In genomic region chr7:128313601-128314000, GRCm38 (mm10) we compare ENCODE assay signal across 27 mouse cellular contexts. TPM values are rescaled to one million over a fixed set of nuclear protein-coding genes. Genes with fewer than 3 reads are reported as not detected.
DNase-seq lines count a peak whose midpoint lies in the region; ATAC-seq and TF ChIP-seq lines count a peak whose summit lies in the region.
"Had no signal": no experiment of that assay in that cellular context is flagged by ENCODE, and none has a peak within 500 bp of the region (broad histone marks: within the 10 kb centered on the region; RNA-seq: fewer than 3 reads in every experiment).

No protein-coding gene starts in this region.

- DNase-seq in CD4-positive, CD25-positive, alpha-beta regulatory T cell, adult 2 months (ENCODE audit: low read depth, low spot score): peak; percentile 26
- DNase-seq in kidney, postnatal 0 days (ENCODE audit: low spot score): no peak
- no peak for DNase-seq in kidney, postnatal 10 days
- no peak for DNase-seq in lung, postnatal 0 days (ENCODE audit: low spot score)
- no peak for DNase-seq in lung, adult 18-20 months
- DNase-seq: adrenal gland, postnatal 25 days; cerebellum, adult 2 months; cerebellum, postnatal 14 days; forebrain, postnatal 0 days; heart, postnatal 36 days; kidney, adult 11 months; layer of hippocampus, postnatal 36 days; left cerebral cortex, postnatal 4 days; lung, postnatal 4 days; right cerebral cortex, postnatal 4 days had no signal

- 85% methylated on average over 2 of the region's 2 CpGs for WGBS in kidney, postnatal 0 days
- 75% methylated on average over 2 of the region's 2 CpGs for WGBS in lung, postnatal 0 days
- 83% methylated on average over 2 of the region's 2 CpGs for WGBS in midbrain, embryonic 16.5 days

- no peak for TF ChIP-seq EP300 in lung, postnatal 0 days (IDR thresholded peaks at IDR 0.05)

- H3K4me3 ChIP-seq in kidney, postnatal 0 days (replicated peaks; ENCODE audit: low read depth, low read length): no peak overlapping the region
- no peak overlapping the region for H3K4me3 ChIP-seq in lung, postnatal 0 days (ENCODE audit: low read depth, low read length)
- no peak overlapping the region for H3K4me3 ChIP-seq in midbrain, embryonic 16.5 days (ENCODE audit: low read depth, low read length)
- H3K4me3 ChIP-seq: erythroblast, embryonic 14.5 days; heart, embryonic 15.5 days; hindbrain, embryonic 12.5 days; kidney, embryonic 15.5 days; megakaryocyte, embryonic 14.5 days; midbrain, embryonic 12.5 days; neural tube, embryonic 13.5 days had no signal

- H3K27me3 ChIP-seq in kidney, postnatal 0 days (ENCODE audit: insufficient read depth, low read length): no peaks in the 10 kb centered on the region
- no peaks in the 10 kb centered on the region for H3K27me3 ChIP-seq in lung, postnatal 0 days (replicated peaks; ENCODE audit: insufficient read depth, low read length)
- H3K27me3 ChIP-seq in midbrain, embryonic 16.5 days (ENCODE audit: control insufficient read depth, insufficient read depth, low read depth, low read length): no peaks in the 10 kb centered on the region
- H3K27me3 ChIP-seq: heart, embryonic 15.5 days; hindbrain, embryonic 12.5 days; kidney, embryonic 15.5 days; midbrain, embryonic 12.5 days; neural tube, embryonic 13.5 days had no signal

- TF ChIP-seq CTCF in kidney, postnatal 0 days (IDR thresholded peaks at IDR 0.05; ENCODE audit: low read depth): peak; percentile 27; the same call in 1 of the 2 replicates
- TF ChIP-seq CTCF in lung, postnatal 0 days (IDR thresholded peaks at IDR 0.05): peak; percentile 50

- no peak overlapping the region for H3K27ac ChIP-seq in kidney, postnatal 0 days
- no peak overlapping the region for H3K27ac ChIP-seq in lung, postnatal 0 days (ENCODE audit: low read length)
- no peak overlapping the region for H3K27ac ChIP-seq in midbrain, embryonic 16.5 days (ENCODE audit: low read length)
- H3K27ac ChIP-seq: heart, embryonic 15.5 days; hindbrain, embryonic 12.5 days; kidney, embryonic 15.5 days; midbrain, embryonic 12.5 days; neural tube, embryonic 13.5 days had no signal

- no peak overlapping the region for H3K9ac ChIP-seq in kidney, postnatal 0 days (ENCODE audit: low read depth, low read length)
- no peak overlapping the region for H3K9ac ChIP-seq in lung, postnatal 0 days (replicated peaks; ENCODE audit: low read depth)
- no peak overlapping the region for H3K9ac ChIP-seq in midbrain, embryonic 16.5 days (ENCODE audit: low read depth, low read length)
- H3K9ac ChIP-seq: forebrain, postnatal 0 days; heart, embryonic 15.5 days; hindbrain, embryonic 12.5 days; kidney, embryonic 15.5 days; midbrain, embryonic 12.5 days; neural tube, embryonic 13.5 days had no signal

- no peaks in the 10 kb centered on the region for H3K9me3 ChIP-seq in kidney, postnatal 0 days (replicated peaks; ENCODE audit: low read length)
- no peaks in the 10 kb centered on the region for H3K9me3 ChIP-seq in lung, postnatal 0 days (ENCODE audit: low read length)
- no peaks in the 10 kb centered on the region for H3K9me3 ChIP-seq in midbrain, embryonic 16.5 days (replicated peaks; ENCODE audit: control insufficient read depth, low read length, poor library complexity, severe bottlenecking)
- H3K9me3 ChIP-seq: heart, embryonic 15.5 days; hindbrain, embryonic 12.5 days; kidney, embryonic 15.5 days; megakaryocyte, embryonic 14.5 days; midbrain, embryonic 12.5 days; neural tube, embryonic 13.5 days had no signal

- H3K36me3 ChIP-seq in kidney, postnatal 0 days (ENCODE audit: insufficient read depth, low read length): no peaks in the 10 kb centered on the region
- no peaks in the 10 kb centered on the region for H3K36me3 ChIP-seq in lung, postnatal 0 days (ENCODE audit: insufficient read depth, low read length)
- H3K36me3 ChIP-seq in midbrain, embryonic 16.5 days (ENCODE audit: control insufficient read depth, insufficient read depth, low read length): no peaks in the 10 kb centered on the region
- H3K36me3 ChIP-seq: heart, embryonic 15.5 days; hindbrain, embryonic 12.5 days; kidney, embryonic 15.5 days; midbrain, embryonic 12.5 days; neural tube, embryonic 13.5 days had no signal

- no peak overlapping the region for H3K4me2 ChIP-seq in kidney, postnatal 0 days (ENCODE audit: low read length)
- no peak overlapping the region for H3K4me2 ChIP-seq in lung, postnatal 0 days (replicated peaks; ENCODE audit: low read depth, low read length)
- H3K4me2 ChIP-seq in midbrain, embryonic 16.5 days (ENCODE audit: low read length): no peak overlapping the region
- H3K4me2 ChIP-seq: heart, embryonic 15.5 days; hindbrain, embryonic 12.5 days; kidney, embryonic 15.5 days; midbrain, embryonic 12.5 days; neural tube, embryonic 13.5 days had no signal

- 0 out of 2 replicates have a peak, but pooled peaks cover 5% of the 10 kb centered on the region for H3K4me1 ChIP-seq in kidney, postnatal 0 days (replicated peaks; ENCODE audit: insufficient read depth, low read length)
- peaks cover 5% of the 10 kb centered on the region; the same call in 1 of the 2 replicates for H3K4me1 ChIP-seq in lung, postnatal 0 days (ENCODE audit: insufficient read depth, low read depth, low read length)
- no peaks in the 10 kb centered on the region for H3K4me1 ChIP-seq in midbrain, embryonic 16.5 days (ENCODE audit: control insufficient read depth, insufficient read depth, low read length)
- H3K4me1 ChIP-seq: hindbrain, embryonic 12.5 days; midbrain, embryonic 12.5 days; neural tube, embryonic 13.5 days had no signal

- ATAC-seq in CD4-positive, CD25-positive, alpha-beta regulatory T cell, adult 4 months: no peak
- ATAC-seq in kidney, postnatal 0 days (replicated peaks; ENCODE audit: low FRiP score, low read depth): no peak
- no peak for ATAC-seq in lung, postnatal 0 days
- ATAC-seq in midbrain, embryonic 16.5 days: no peak
- ATAC-seq: forebrain, postnatal 0 days had no signal

RNA-seq across cellular contexts. Expression of gene BC017158, which starts 15.6 kb away (rescaled TPM):
- 10 to 100 TPM in 1 of 2 experiments, 1 to 10 TPM in 1; 7.2 to 10.5 TPM for polyA plus RNA-seq in CD4-positive, CD25-positive, alpha-beta regulatory T cell, adult 4 months (2017; shearing (Covaris generic))
- 22.1 and 23.4 TPM in 2 replicates for polyA plus RNA-seq in kidney, postnatal 0 days (2015; fragmentation: Nextera tagmentation; extraction: Ambion mirVana)
- 15.7 and 16.7 TPM in 2 replicates for polyA plus RNA-seq in lung, postnatal 0 days (2015; fragmentation: Nextera tagmentation; extraction: Ambion mirVana)
- polyA plus RNA-seq in midbrain, embryonic 16.5 days (2015; fragmentation: Nextera tagmentation; extraction: Ambion mirVana): 22.9 and 25.9 TPM in 2 replicates

RNA-seq across cellular contexts. Expression of gene Slc5a2, which starts 48.1 kb away (rescaled TPM):
- under 1 TPM in 1 of 2 experiments, not detected in 1; 0.98 TPM for polyA plus RNA-seq in CD4-positive, CD25-positive, alpha-beta regulatory T cell, adult 4 months (2017; shearing (Covaris generic))
- polyA plus RNA-seq in kidney, postnatal 0 days (2015; fragmentation: Nextera tagmentation; extraction: Ambion mirVana): 6.6 and 8.5 TPM in 2 replicates
- 0.08 and 0.23 TPM in 2 replicates for polyA plus RNA-seq in lung, postnatal 0 days (2015; fragmentation: Nextera tagmentation; extraction: Ambion mirVana)
- polyA plus RNA-seq in midbrain, embryonic 16.5 days (2015; fragmentation: Nextera tagmentation; extraction: Ambion mirVana): not detected in 2 replicates
- polyA plus RNA-seq: cortical plate, adult 2 months; embryonic facial prominence, embryonic 14.5 days; heart, embryonic 15.5 days; hindbrain, embryonic 12.5 days; large intestine, adult 2 months; midbrain, embryonic 12.5 days; neural tube, embryonic 13.5 days had no signal
